In genomic region chr11:97658751-97659266, GRCm38 (mm10) we compare ENCODE assay signal across 1 mouse cellular context.
TF ChIP-seq lines count a peak whose summit lies in the region.

No protein-coding gene starts in this region.

TF ChIP-seq in CH12.LX, 34 proteins besides CTCF, POLR2A, EP300 and RAD21 (continued from another document):
- TF ChIP-seq KAT2A (IDR thresholded peaks at IDR 0.05; ENCODE audit: insufficient replicate concordance, low read length) (0 out of 2 replicates have a peak, but pooled peaks have one; percentile 20), E2F4 (IDR thresholded peaks at IDR 0.05; ENCODE audit: insufficient replicate concordance, low read depth, low read length) (no peak), RCOR1 (conservative IDR thresholded peaks at IDR 0.05; ENCODE audit: low read depth, low read length) (no peak), NELFE (IDR thresholded peaks at IDR 0.05; ENCODE audit: low read depth, low read length) (peak; percentile 8; the same call in 1 of the 2 replicates), ELF1 (IDR thresholded peaks at IDR 0.05; ENCODE audit: low read depth, low read length) (no peak), POLR2AphosphoS2 (IDR thresholded peaks at IDR 0.05; ENCODE audit: low read depth, low read length) (no peak)
